Mouse (Mus musculus) stomach, postnatal 0 days (tissue): ENCODE data around the gene Vmn1r42.

Source experiments
- CTCF ChIP-seq: IDR thresholded peaks from 2 replicates; pipeline ENCODE4 v1.5.1; 2016; ENCODE audit warnings: antibody characterized with exemption, low read depth, mild to moderate bottlenecking, moderate library complexity
- EP300 ChIP-seq: optimal IDR thresholded peaks from 2 replicates; pipeline ENCODE3; 2016; ENCODE audit warnings: antibody characterized with exemption

- no peak for TF ChIP-seq CTCF
- TF ChIP-seq EP300: no peak
These were observed 7.6 kb upstream of the Vmn1r42 start for GRCm38 (mm10) chr6:89883812-89884211.
